Mouse (Mus musculus) liver, embryonic 11.5 days (tissue): ENCODE results near the gene Nphs1. TPM values are rescaled to one million over a fixed set of nuclear protein-coding genes. Genes with fewer than 3 reads are reported as not detected.
A peak's percentile ranks its signal among the peaks of the same experiment; 100 is the strongest.

ENCODE experiments used
- ATAC-seq: fragments of 200-750 bp; cut with Nextera tagmentation; replicated peaks from 2 replicates; pipeline ENCODE4 v1.8.0; 2017; ENCODE audit warnings: moderate number of reproducible peaks, mild to moderate bottlenecking, moderate TSS enrichment, moderate library complexity; ENCODE audit not compliant: low FRiP score
- DNase-seq: peaks from one replicate; pipeline ENCODE4 v3.0.0-alpha.2; 2017; ENCODE audit warnings: low spot score
- H3K27ac ChIP-seq: fragments of 300-500 bp; sonication (generic); 2 replicates; pipeline ENCODE4 v1.5.1; 2014; ENCODE audit warnings: mild to moderate bottlenecking, low read depth, low read length, control low read depth
- H3K27me3 ChIP-seq: fragments of 300-500 bp; sonication (generic); replicated peaks from 2 replicates; pipeline ENCODE4 v1.6.1; 2014; ENCODE audit warnings: low read length, mixed read lengths; ENCODE audit not compliant: control insufficient read depth, insufficient read depth
- H3K36me3 ChIP-seq: fragments of 300-500 bp; sonication (generic); 2 replicates; pipeline ENCODE4 v1.6.1; 2014; ENCODE audit warnings: mild to moderate bottlenecking, low read length, moderate library complexity, mixed read lengths; ENCODE audit not compliant: control insufficient read depth, insufficient read depth
- H3K4me1 ChIP-seq: fragments of 300-500 bp; sonication (generic); replicated peaks from 2 replicates; pipeline ENCODE4 v1.6.1; 2014; ENCODE audit warnings: low read length, mixed read lengths; ENCODE audit not compliant: control insufficient read depth, insufficient read depth
- H3K4me2 ChIP-seq: fragments of 300-500 bp; sonication (generic); 2 replicates; pipeline ENCODE4 v1.6.1; 2014; ENCODE audit warnings: mild to moderate bottlenecking, control low read depth, moderate library complexity
- H3K4me3 ChIP-seq: fragments of 300-500 bp; sonication (generic); 2 replicates; pipeline ENCODE4 v1.5.1; 2014; ENCODE audit warnings: low read depth, low read length, control low read depth
- H3K9ac ChIP-seq: fragments of 300-500 bp; sonication (generic); 2 replicates; pipeline ENCODE4 v1.6.1; 2014; ENCODE audit warnings: low read depth, low read length, control low read depth
- H3K9me3 ChIP-seq: fragments of 300-500 bp; sonication (generic); 2 replicates; pipeline ENCODE4 v1.6.1; 2016; ENCODE audit warnings: low read length, inconsistent platforms, mixed read lengths; ENCODE audit not compliant: control insufficient read depth
- WGBS: fragments of 180-500 bp; shearing (Covaris S2); extraction: QIAGEN DNeasy Blood & Tissue Kit; methylation state at CpG from one replicate; pipeline ENCODE4 v1.1.7; 2014; 5-methylcytosine and 5-hydroxymethylcytosine counted together
- polyA plus RNA-seq: library from polyadenylated mRNA; unstranded; fragments of >200 nt; fragmentation: Nextera tagmentation; extraction: Ambion mirVana; gene quantifications from 2 replicates; pipeline ENCODE4 v1.2.1, GENCODE M21; 2014

Nphs1 gene
- polyA plus RNA-seq, 1 experiment from 2014 or later = 0.27 TPM

- DNase-seq (no peak), ATAC-seq (no peak)
- H3K9me3 ChIP-seq = no peaks in the 10 kb centered on the region
- no peak overlapping the region for H3K27ac ChIP-seq
- H3K27me3 ChIP-seq = no peaks in the 10 kb centered on the region
- peaks cover 14% of the 10 kb centered on the region for H3K36me3 ChIP-seq
- peaks cover 12% of the 10 kb centered on the region for H3K4me1 ChIP-seq
- H3K9ac ChIP-seq = no peak overlapping the region
- H3K4me3 ChIP-seq = no peak overlapping the region; the same call in 1 of the 2 replicates
- H3K4me2 ChIP-seq = no peak overlapping the region
- WGBS = 55% methylated on average over 8 of the region's 8 CpGs
These were observed 74.8 kb downstream of the Nphs1 start for GRCm38 (mm10) chr7:30532931-30533330.

DNA sequence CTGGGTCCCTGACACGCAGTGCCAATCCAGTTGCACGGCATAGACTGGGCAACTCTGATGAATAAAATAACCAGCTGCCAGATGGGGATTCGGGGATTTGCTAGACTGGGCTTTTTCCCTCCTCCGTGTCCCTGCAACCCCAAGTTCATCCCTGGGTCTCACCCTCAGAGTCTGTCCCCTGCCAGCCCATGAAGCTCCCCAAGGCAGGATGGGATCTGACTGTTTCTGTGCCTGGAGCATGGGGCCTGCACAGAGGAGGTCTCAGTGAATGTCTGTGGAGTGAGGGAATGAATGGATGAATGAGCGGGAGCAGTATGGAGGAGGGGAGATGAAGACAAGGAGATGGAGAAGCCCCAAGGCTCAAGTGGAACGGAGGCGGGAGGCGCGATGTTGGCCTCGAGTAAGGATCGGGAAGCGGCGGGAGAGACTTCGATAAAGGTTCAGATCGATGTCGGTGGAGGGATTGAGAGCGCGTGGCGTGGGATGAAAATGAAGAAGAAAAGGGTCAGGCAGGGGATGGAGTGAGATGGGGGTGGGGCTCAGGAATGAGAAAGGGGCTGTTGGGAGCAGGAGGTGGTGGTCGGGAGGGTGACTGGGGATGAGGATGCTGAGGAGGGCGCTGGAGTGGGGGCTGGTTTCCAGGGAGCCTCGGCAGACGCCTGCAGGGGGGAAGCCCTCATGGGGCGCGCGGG lies 76.0 kb downstream of the Nphs1 start:
- no peaks in the 10 kb centered on the region for H3K9me3 ChIP-seq
- H3K4me1 ChIP-seq = peaks cover 12% of the 10 kb centered on the region
- peak overlapping the region; percentile 83 for H3K9ac ChIP-seq
- no peaks in the 10 kb centered on the region for H3K27me3 ChIP-seq
- ATAC-seq (no peak; the same call in 1 of the 2 replicates), DNase-seq (no peak)
- H3K4me3 ChIP-seq = peak overlapping the region; percentile 79
- H3K4me2 ChIP-seq = peak overlapping the region; percentile 97
- peak overlapping the region; percentile 62; the same call in 1 of the 2 replicates for H3K27ac ChIP-seq
- 14% methylated on average over 26 of the region's 26 CpGs for WGBS
- H3K36me3 ChIP-seq = peaks cover 12% of the 10 kb centered on the region

DNA sequence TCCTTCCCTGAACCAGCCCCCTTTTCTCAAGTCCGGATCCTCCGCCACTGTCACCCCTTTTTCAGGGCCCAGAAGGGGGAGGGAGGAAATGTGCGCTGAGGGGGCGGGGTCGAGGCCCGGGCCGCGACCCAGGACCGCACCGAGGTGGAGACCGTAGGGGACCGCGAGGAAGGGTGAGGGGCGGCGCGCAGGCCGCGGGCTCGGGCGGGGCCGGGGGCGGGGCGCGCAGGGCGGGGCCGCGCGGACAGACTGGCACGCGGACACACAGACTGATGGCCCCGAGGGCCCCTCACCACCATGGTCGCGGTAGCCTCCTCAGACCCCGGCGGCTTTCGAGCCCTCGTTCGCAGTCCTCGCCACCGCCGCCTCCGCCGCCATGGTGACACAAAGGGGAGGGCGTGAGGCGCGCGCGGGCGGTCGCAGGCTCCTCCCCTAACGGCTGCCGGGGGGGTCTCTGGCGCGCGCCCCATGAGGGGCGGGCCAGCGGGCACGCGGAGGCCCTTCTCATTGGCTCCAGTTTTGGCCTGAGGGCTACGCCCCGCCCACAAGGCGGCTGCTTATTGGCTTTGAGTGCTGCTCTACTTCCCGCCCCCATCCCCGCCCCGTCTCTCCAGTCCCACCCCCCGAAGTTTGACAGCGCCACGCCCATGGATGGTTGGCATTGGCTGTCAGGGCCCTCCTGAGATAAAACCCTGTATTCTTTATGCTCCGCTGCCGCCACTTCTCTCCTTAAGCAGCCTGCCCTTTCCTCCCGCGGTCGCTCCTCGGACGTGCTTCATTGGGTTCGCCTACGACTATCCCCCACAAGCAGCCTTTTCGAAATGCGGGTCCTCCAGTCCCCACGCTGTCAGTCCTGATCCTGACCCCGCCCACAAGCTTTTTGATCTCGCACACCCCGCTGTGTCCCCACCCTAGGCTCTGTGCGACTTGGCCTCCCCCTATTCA lies 76.8 kb downstream of the Nphs1 start, which contains the start of gene Arhgap33:
Gene Arhgap33 (minus strand): TSS at position 428 of the 945 bp plus-strand sequence.
- Histone ChIP-seq H3K4me1 (peaks cover 12% of the 10 kb centered on the region), H3K4me3 (peak within 1 kb of the TSS; percentile 79), H3K36me3 (peaks cover 5% of the 10 kb centered on the region), H3K27ac (peak within 1 kb of the TSS; percentile 62), H3K9me3 (no peaks in the 10 kb centered on the region), H3K4me2 (peak within 1 kb of the TSS; percentile 97), H3K27me3 (no peaks in the 10 kb centered on the region), H3K9ac (peak within 1 kb of the TSS; percentile 83)
- under 1% methylated on average over 79 of the region's 84 CpGs for WGBS
- peak; percentile 94 for ATAC-seq
- peak; percentile 96 for DNase-seq

Other genes starting within 250 kb of the Nphs1 start
- gene Polr2i, start 226.4 kb upstream of the Nphs1 start, polyA plus RNA-seq = 109 and 129 TPM in 2 replicates
- 124 and 126 TPM in 2 replicates for gene Tbcb, start 226.0 kb upstream of the Nphs1 start, polyA plus RNA-seq
- not detected in 2 replicates for gene Ovol3, start 222.6 kb upstream of the Nphs1 start, polyA plus RNA-seq
- not detected in 2 replicates for gene Thap8, start 178.2 kb upstream of the Nphs1 start, polyA plus RNA-seq
- 15.3 and 16.0 TPM in 2 replicates for gene Wdr62, start 177.9 kb upstream of the Nphs1 start, polyA plus RNA-seq
- 16.3 and 17.6 TPM in 2 replicates for gene Clip3, start 166.6 kb upstream of the Nphs1 start, polyA plus RNA-seq
- gene Alkbh6, start 149.6 kb upstream of the Nphs1 start, polyA plus RNA-seq = 38.7 and 43.4 TPM in 2 replicates
- 25.6 and 28.9 TPM in 2 replicates for gene Syne4, start 143.5 kb upstream of the Nphs1 start, polyA plus RNA-seq
- not detected in 2 replicates for gene E130208F15Rik, start 136.6 kb upstream of the Nphs1 start, polyA plus RNA-seq
- 13.5 and 14.6 TPM in 2 replicates for gene Sdhaf1, start 134.4 kb upstream of the Nphs1 start, polyA plus RNA-seq
- gene Lrfn3, start 95.5 kb upstream of the Nphs1 start, polyA plus RNA-seq = 3.5 TPM in 2 replicates
- gene Tyrobp, start 44.6 kb upstream of the Nphs1 start, polyA plus RNA-seq = 60.6 and 61.9 TPM in 2 replicates
- 2.2 and 2.9 TPM in 2 replicates for gene Hcst, start 38.5 kb upstream of the Nphs1 start, polyA plus RNA-seq
- gene Nfkbid, start 36.6 kb upstream of the Nphs1 start, polyA plus RNA-seq = 1.8 and 3.6 TPM in 2 replicates
- gene Aplp1, start 12.8 kb upstream of the Nphs1 start, polyA plus RNA-seq = 18.4 and 19.1 TPM in 2 replicates
- gene Kirrel2, start 625 bp upstream of the Nphs1 start, polyA plus RNA-seq = 0.22 and 0.95 TPM in 2 replicates
- 19.0 and 19.5 TPM in 2 replicates for gene Prodh2, start 35.3 kb downstream of the Nphs1 start, polyA plus RNA-seq
- gene Arhgap33, start 76.7 kb downstream of the Nphs1 start, polyA plus RNA-seq = 7.1 and 7.5 TPM in 2 replicates
- 3.9 and 5.4 TPM in 2 replicates for gene Hspb6, start 93.9 kb downstream of the Nphs1 start, polyA plus RNA-seq
- gene Proser3, start 94.0 kb downstream of the Nphs1 start, polyA plus RNA-seq = 10.7 and 13.0 TPM in 2 replicates
- 38.7 and 41.0 TPM in 2 replicates for gene Lin37, start 101.5 kb downstream of the Nphs1 start, polyA plus RNA-seq
- gene U2af1l4, start 105.0 kb downstream of the Nphs1 start, polyA plus RNA-seq = 71.0 and 73.1 TPM in 2 replicates
- 6.8 and 8.0 TPM in 2 replicates for gene Gm49396, start 105.0 kb downstream of the Nphs1 start, polyA plus RNA-seq
- gene Psenen, start 105.3 kb downstream of the Nphs1 start, polyA plus RNA-seq = 85.2 and 102 TPM in 2 replicates
- gene Igflr1, start 107.1 kb downstream of the Nphs1 start, polyA plus RNA-seq = 3.1 and 3.7 TPM in 2 replicates
- 7.4 and 11.4 TPM in 2 replicates for gene Kmt2b, start 130.4 kb downstream of the Nphs1 start, polyA plus RNA-seq
- gene Zbtb32, start 140.6 kb downstream of the Nphs1 start, polyA plus RNA-seq = 0.25 and 0.62 TPM in 2 replicates
- gene Upk1a, start 154.5 kb downstream of the Nphs1 start, polyA plus RNA-seq = 0.66 and 1.5 TPM in 2 replicates
- 809 and 909 TPM in 2 replicates for gene Cox6b1, start 167.8 kb downstream of the Nphs1 start, polyA plus RNA-seq
- 0.16 and 0.17 TPM in 2 replicates for gene Etv2, start 177.5 kb downstream of the Nphs1 start, polyA plus RNA-seq
- gene Rbm42, start 192.0 kb downstream of the Nphs1 start, polyA plus RNA-seq = 101 TPM in 2 replicates
- gene Haus5, start 206.7 kb downstream of the Nphs1 start, polyA plus RNA-seq = 64.3 and 65.6 TPM in 2 replicates
- gene Pmis2, start 213.3 kb downstream of the Nphs1 start, polyA plus RNA-seq = not detected in 2 replicates
- 0.53 TPM in 1 of 2 replicates, not detected in the other for gene 2200002J24Rik, start 240.6 kb downstream of the Nphs1 start, polyA plus RNA-seq